Mouse (Mus musculus) myocyte (in vitro differentiated cells): ENCODE measurements around the gene Elovl7. TPM values are rescaled to one million over a fixed set of nuclear protein-coding genes. Genes with fewer than 3 reads are reported as not detected.

ENCODE experiments used
- H3K27me3 ChIP-seq: one replicate; pipeline ENCODE4 v1.6.1; 2011; ENCODE audit not compliant: control insufficient read depth, insufficient read depth, insufficient read length
- H3K36me3 ChIP-seq: one replicate; pipeline ENCODE4 v1.6.1; 2011; ENCODE audit not compliant: control insufficient read depth, insufficient read depth
- H3K4me2 ChIP-seq: one replicate; pipeline ENCODE4 v1.6.1; 2011; ENCODE audit warnings: low read depth, control low read depth
- H3K4me3 ChIP-seq: one replicate; pipeline ENCODE4 v1.5.1; 2011; ENCODE audit warnings: mild to moderate bottlenecking, control low read depth, moderate library complexity
- H3K79me2 ChIP-seq: one replicate; pipeline ENCODE4 v1.6.1; 2011; ENCODE audit not compliant: control insufficient read depth, insufficient read depth
- H3ac ChIP-seq: one replicate; pipeline ENCODE4 v1.6.1; 2011; ENCODE audit not compliant: control insufficient read depth, insufficient read length
- CEBPB ChIP-seq: IDR thresholded peaks from 2 replicates; pipeline ENCODE4 v1.6.1; 2011; ENCODE audit warnings: mild to moderate bottlenecking, moderate library complexity; ENCODE audit not compliant: poor library complexity, insufficient read depth, severe bottlenecking
- E2F4 ChIP-seq: IDR thresholded peaks from one replicate; pipeline ENCODE4 v1.6.1; 2011; ENCODE audit warnings: mild to moderate bottlenecking, control low read depth, moderate library complexity; ENCODE audit not compliant: insufficient read depth
- MAX ChIP-seq: IDR thresholded peaks from one replicate; pipeline ENCODE4 v1.6.1; 2011; ENCODE audit warnings: low read depth, mild to moderate bottlenecking, control low read depth
- MYOD1 ChIP-seq, 3 experiments: IDR thresholded peaks; one replicate each; pipeline ENCODE4 v1.6.1; 2011; ENCODE audit warnings: control low read depth in 2 of 3, low read depth in 2 of 3, mild to moderate bottlenecking in 2 of 3, moderate library complexity in 1 of 3; ENCODE audit not compliant: insufficient read length in 2 of 3, control insufficient read depth in 1 of 3
- MYOG ChIP-seq, 3 experiments: IDR thresholded peaks; one replicate each; pipeline ENCODE4 v1.6.1; 2011; ENCODE audit warnings: control low read depth in 2 of 3, low read depth in 2 of 3, mild to moderate bottlenecking in 2 of 3; ENCODE audit not compliant: insufficient read length in 2 of 3, control insufficient read depth in 1 of 3, insufficient read depth in 1 of 3
- POLR2A ChIP-seq: IDR thresholded peaks from one replicate; pipeline ENCODE4 v1.6.1; 2011; ENCODE audit warnings: low read depth, mild to moderate bottlenecking, control low read depth, moderate library complexity; ENCODE audit not compliant: insufficient read length
- POLR2AphosphoS2 ChIP-seq: IDR thresholded peaks from one replicate; pipeline ENCODE4 v1.6.1; 2011; ENCODE audit warnings: low read depth, control low read depth; ENCODE audit not compliant: insufficient read length
- REST ChIP-seq: IDR thresholded peaks from one replicate; pipeline ENCODE4 v1.6.1; 2011; ENCODE audit warnings: mild to moderate bottlenecking, control low read depth, moderate library complexity; ENCODE audit not compliant: insufficient read depth, insufficient read length
- SRF ChIP-seq: IDR thresholded peaks from one replicate; pipeline ENCODE4 v1.6.1; 2011; ENCODE audit warnings: low read depth; ENCODE audit not compliant: control insufficient read depth, insufficient read length
- TCF12 ChIP-seq: IDR thresholded peaks from one replicate; pipeline ENCODE4 v1.6.1; 2011; ENCODE audit warnings: mild to moderate bottlenecking, control low read depth; ENCODE audit not compliant: poor library complexity, insufficient read depth, severe bottlenecking
- TCF3 ChIP-seq: IDR thresholded peaks from one replicate; pipeline ENCODE4 v1.6.1; 2011; ENCODE audit warnings: low read depth, control low read depth; ENCODE audit not compliant: insufficient read length
- USF1 ChIP-seq: IDR thresholded peaks from one replicate; pipeline ENCODE4 v1.6.1; 2011; ENCODE audit warnings: low read depth, mild to moderate bottlenecking, control low read depth, moderate library complexity
- polyA plus RNA-seq: library from polyadenylated mRNA; unstranded; fragments of >200 nt; fragmentation: generic; extraction: Trizol; gene quantifications from one replicate; pipeline ENCODE4 v1.2.1, GENCODE M21; 2012; ENCODE audit warnings: missing spikeins

The Elovl7 gene
- polyA plus RNA-seq, 1 experiment, result 0.34 TPM

DNA sequence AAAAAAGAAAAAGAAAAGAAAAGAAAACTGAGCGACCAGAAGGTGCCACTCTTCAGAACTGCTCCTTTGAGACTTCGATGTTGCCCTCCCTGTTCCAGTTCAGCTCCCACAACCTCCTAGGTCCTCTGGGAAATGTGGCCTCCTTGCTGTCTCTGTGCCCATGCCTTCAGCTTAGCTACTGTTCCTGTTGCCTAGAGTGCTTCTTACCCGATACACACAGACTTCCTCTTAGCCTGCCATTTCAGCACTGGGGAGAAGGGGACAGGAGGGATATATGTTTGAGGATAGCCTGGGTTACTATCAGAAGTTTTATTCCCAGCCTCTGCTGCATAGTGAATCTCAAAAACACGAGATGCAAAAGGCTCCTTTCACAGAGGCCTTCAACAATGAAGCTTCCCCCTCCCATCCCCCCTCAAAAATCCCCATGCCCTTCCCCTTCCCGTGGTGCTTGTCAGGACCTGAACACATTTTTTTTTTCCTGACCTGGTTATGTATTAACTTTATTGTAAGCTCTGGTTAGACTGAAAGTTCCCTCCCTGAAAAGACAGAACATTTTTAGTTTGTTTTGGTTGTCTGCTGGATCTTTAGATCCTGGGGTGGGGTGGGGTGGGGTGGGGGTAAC, 1.7 kb upstream of the Elovl7 start:
- H3K27me3 ChIP-seq, result peaks cover 8% of the 10 kb centered on the region

DNA sequence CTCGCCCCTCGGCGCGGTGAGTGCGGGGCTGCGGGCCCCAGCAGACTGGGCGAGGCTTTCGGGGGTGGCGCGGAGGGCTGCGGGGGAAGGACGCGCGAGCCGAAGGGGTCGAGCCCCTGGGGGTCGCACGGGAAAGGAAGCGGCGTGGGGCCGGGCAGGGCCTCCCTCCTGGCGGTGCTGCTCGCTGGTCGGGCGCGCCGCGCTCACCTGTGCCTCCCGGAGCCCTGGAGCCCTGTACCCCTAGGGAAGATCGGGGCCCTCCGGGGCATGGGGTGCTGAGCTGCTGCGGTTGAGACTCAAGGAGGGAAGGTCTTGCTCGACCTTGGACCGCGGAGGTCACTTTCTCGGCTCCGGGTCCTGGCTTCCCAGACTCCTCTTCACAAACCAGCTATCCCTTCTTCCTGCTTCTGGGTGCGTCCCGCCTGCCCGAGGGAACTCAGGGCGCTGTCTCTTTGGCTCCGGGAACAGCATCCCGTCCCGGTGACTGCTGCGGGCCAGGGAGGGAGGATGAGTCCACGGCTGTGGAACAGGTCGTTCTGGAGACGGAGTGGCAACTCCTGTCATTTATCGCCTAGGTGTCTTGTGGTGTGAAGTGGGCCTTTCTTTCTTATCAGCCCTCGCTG, 392 bp downstream of the Elovl7 start:
- H3K4me3 ChIP-seq, result peak overlapping the region; percentile 18
- no peaks in the 10 kb centered on the region for H3K79me2 ChIP-seq
- H3K4me2 ChIP-seq, result peak overlapping the region; percentile 92
- peaks cover 19% of the 10 kb centered on the region for H3K27me3 ChIP-seq
- TF ChIP-seq POLR2A, result no peak
- no peak for TF ChIP-seq CEBPB
- TF ChIP-seq E2F4, result no peak
- no peak for TF ChIP-seq USF1
- no peak for TF ChIP-seq MYOG (IDR thresholded peaks at IDR 0.05; ENCODE audit: control insufficient read depth in 1 of 3, insufficient read depth in 1 of 3, insufficient read length in 2 of 3, low read depth in 2 of 3)
- TF ChIP-seq MYOD1 (IDR thresholded peaks at IDR 0.05; ENCODE audit: control insufficient read depth in 1 of 3, insufficient read length in 2 of 3, low read depth in 2 of 3), result no peak
- TF ChIP-seq REST, result no peak
- no peak for TF ChIP-seq MAX
- TF ChIP-seq TCF3, result no peak
- TF ChIP-seq POLR2AphosphoS2, result no peak
- TF ChIP-seq TCF12, result no peak
- TF ChIP-seq SRF, result no peak
- H3K36me3 ChIP-seq, result no peaks in the 10 kb centered on the region
- H3ac ChIP-seq, result peak overlapping the region; percentile 13

More for the DNA sequence above, 1.7 kb upstream of the Elovl7 start:
- H3K79me2 ChIP-seq, result no peaks in the 10 kb centered on the region
- no peak overlapping the region for H3ac ChIP-seq
- TF ChIP-seq REST (no peak), POLR2A (no peak), CEBPB (no peak), SRF (no peak), MYOD1 (IDR thresholded peaks at IDR 0.05; ENCODE audit: control insufficient read depth in 1 of 3, insufficient read length in 2 of 3, low read depth in 2 of 3) (no peak)
- no peak overlapping the region for H3K4me2 ChIP-seq
- H3K4me3 ChIP-seq, result no peak overlapping the region
- H3K36me3 ChIP-seq, result no peaks in the 10 kb centered on the region

DNA sequence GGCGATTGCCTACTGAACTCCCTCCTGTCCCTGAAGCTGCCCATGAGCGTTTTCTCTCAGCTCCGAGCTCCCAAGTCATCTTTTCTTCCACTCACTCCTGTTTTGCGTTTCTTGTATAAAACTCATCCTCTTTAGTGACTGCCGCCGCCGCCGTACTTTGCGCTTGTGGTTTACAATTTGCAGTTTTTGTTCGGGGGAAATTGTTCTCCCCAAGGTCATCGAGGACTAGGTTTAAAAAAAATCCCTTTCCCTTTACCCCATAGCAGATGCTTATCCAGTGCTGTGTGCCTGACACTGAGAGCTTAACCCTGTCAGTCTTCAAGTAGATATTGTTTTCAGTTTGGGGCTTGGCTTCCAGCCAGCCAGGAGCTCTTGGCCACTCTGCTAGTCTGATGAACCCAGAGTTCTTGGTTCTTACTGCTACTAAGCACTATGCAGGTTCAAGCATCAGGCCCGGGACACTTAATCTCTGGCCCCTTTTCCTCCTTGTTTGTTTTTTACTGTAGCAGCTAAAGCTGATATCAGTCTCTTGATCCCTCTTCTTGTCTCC, 1.1 kb downstream of the Elovl7 start:
- no peak for TF ChIP-seq MAX
- TF ChIP-seq USF1, result no peak
- TF ChIP-seq TCF3, result no peak
- TF ChIP-seq CEBPB, result no peak
- Histone ChIP-seq H3ac (no peak overlapping the region), H3K79me2 (no peaks in the 10 kb centered on the region), H3K36me3 (no peaks in the 10 kb centered on the region), H3K4me2 (peak overlapping the region; percentile 92), H3K27me3 (peaks cover 22% of the 10 kb centered on the region), H3K4me3 (peak overlapping the region; percentile 18)

DNA sequence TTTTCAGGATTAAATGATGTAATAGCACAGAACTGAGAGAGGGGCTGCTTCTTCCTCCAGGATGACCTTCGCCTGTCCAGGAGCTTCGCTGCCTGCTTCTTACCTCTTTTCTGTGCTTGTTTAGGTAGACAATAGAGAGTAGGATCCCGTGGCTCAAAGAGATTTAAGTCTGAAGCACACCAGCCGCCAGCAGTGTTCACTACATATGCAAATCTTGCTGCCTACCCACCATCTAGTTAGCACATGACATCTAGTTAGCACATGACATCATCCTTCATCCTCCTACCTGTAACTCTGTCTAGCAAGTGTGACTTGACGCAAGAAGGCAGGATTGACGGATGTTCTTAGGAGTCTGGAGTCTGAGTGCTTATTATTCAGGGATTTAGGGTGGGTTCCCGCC, 5.6 kb downstream of the Elovl7 start:
- no peaks in the 10 kb centered on the region for H3K36me3 ChIP-seq
- no peaks in the 10 kb centered on the region for H3K79me2 ChIP-seq
- H3K4me2 ChIP-seq, result no peak overlapping the region
- no peak overlapping the region for H3K4me3 ChIP-seq
- H3ac ChIP-seq, result no peak overlapping the region
- TF ChIP-seq TCF12, result no peak
- TF ChIP-seq TCF3, result no peak
- no peak for TF ChIP-seq SRF
- TF ChIP-seq USF1, result no peak
- no peak for TF ChIP-seq E2F4
- no peak for TF ChIP-seq MYOG (IDR thresholded peaks at IDR 0.05; ENCODE audit: control insufficient read depth in 1 of 3, insufficient read depth in 1 of 3, insufficient read length in 2 of 3, low read depth in 2 of 3)
- no peak for TF ChIP-seq CEBPB
- peaks cover 14% of the 10 kb centered on the region for H3K27me3 ChIP-seq

DNA sequence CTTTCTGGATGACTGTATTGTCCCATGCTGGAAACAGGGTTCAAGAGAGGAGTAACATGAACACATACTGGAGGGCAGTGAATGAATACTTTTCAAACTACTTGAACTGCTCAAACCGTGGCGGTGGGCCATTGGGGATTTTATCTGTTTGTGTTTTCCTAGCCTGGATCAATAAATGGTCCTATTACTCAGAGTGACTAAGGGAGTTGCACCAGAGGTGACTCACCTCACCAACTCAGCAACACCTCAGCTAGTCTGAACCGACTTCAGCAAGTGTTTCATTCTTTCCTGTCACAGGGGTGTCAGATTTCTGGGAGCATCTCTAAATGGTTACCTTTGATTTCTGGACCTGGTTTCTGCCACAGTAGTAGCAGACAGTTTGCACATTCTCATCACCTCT, 15.0 kb downstream of the Elovl7 start:
- no peak overlapping the region for H3ac ChIP-seq
- TF ChIP-seq MYOD1 (IDR thresholded peaks at IDR 0.05; ENCODE audit: control insufficient read depth in 1 of 3, insufficient read length in 2 of 3, low read depth in 2 of 3) (no peak), MYOG (IDR thresholded peaks at IDR 0.05; ENCODE audit: control insufficient read depth in 1 of 3, insufficient read depth in 1 of 3, insufficient read length in 2 of 3, low read depth in 2 of 3) (no peak), MAX (no peak), REST (no peak), POLR2A (no peak)

More for the DNA sequence above, 15.0 kb downstream of the Elovl7 start:
- Histone ChIP-seq H3K27me3 (no peaks in the 10 kb centered on the region), H3K79me2 (no peaks in the 10 kb centered on the region), H3K36me3 (no peaks in the 10 kb centered on the region), H3K4me3 (no peak overlapping the region), H3K4me2 (no peak overlapping the region)
